Mouse (Mus musculus): ENCODE measurements around the gene Gdf7.

Gene Gdf7

DNA sequence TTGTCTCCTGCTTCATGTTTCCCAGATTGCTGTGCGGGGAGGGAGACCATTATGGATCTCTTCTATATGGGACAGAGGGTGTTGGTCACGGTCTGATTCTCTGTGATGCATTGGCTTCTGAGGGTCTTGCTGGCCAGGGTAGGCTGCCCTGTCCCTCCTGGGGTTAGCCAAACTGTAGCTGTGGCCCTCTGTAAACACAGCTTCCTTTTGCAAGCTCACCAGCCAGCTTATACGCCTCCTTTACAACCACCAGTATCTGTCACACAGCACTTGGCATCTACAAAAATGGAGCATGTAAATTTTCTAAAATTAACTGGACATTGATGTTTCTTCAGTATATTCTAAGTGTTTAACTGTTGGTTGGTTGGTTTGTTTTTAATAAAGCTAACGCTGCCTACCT lies 26.3 kb downstream of the Gdf7 start:
- no peak for TF ChIP-seq CTCF (conservative IDR thresholded peaks at IDR 0.05; ENCODE audit: low read length)
- TF ChIP-seq NANOG (IDR thresholded peaks at IDR 0.05; ENCODE audit: borderline replicate concordance, low read length) = no peak
- TF ChIP-seq POU5F1 (IDR thresholded peaks at IDR 0.05; ENCODE audit: borderline replicate concordance, low read length) = no peak
- Histone ChIP-seq H3K27me3 (ENCODE audit: insufficient read depth, low read length) (no peaks in the 10 kb centered on the region), H3K4me3 (replicated peaks; ENCODE audit: low read length) (no peak overlapping the region), H3K4me1 (replicated peaks; ENCODE audit: low read depth, low read length) (peaks cover 10% of the 10 kb centered on the region), H3K36me3 (ENCODE audit: insufficient read depth, low read length) (peaks cover 5% of the 10 kb centered on the region; the same call in 1 of the 2 replicates), H3K9me3 (ENCODE audit: low read length) (no peaks in the 10 kb centered on the region)

DNA sequence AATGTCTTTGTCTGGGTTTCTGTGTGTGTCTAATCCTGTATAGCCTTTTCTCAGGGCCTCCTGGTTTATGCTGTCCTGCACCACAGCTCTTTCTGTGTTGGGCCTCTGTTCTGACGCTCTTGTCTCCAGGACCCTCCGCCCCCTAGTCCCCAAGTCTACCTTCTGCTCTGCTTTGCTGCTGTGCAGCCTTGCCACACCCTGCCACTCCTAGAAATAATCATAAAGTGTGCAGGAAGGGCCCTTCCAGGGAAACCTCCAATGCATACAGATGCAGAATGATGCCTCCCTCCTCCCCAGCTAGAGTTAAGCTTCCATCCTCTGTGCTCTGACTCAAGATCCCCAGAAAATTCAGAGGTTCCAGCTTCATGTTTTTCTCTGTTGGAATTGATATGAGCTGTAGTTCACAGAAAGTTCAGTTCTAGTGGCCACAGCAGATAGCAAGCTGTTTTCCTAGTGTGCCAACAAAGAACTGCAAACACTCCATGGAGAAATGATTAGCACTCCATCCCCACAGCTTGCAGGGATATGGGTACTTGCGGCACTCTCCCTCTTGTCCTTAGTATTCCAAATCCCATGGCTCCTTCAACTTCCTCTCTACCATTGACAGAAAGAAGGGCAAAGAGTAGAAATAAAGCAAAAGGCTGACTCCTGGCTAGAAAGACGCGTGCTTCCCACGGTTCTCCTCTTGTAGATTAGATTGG lies 28.1 kb downstream of the Gdf7 start:
- no peak overlapping the region for H3K4me3 ChIP-seq (replicated peaks; ENCODE audit: low read length)
- H3K27me3 ChIP-seq (ENCODE audit: insufficient read depth, low read length) = no peaks in the 10 kb centered on the region
- H3K36me3 ChIP-seq (ENCODE audit: insufficient read depth, low read length) = no peaks in the 10 kb centered on the region; the same call in 1 of the 2 replicates
- no peaks in the 10 kb centered on the region for H3K9me3 ChIP-seq (ENCODE audit: low read length)
- TF ChIP-seq CTCF (conservative IDR thresholded peaks at IDR 0.05; ENCODE audit: low read length) (no peak), NANOG (IDR thresholded peaks at IDR 0.05; ENCODE audit: borderline replicate concordance, low read length) (no peak), POU5F1 (IDR thresholded peaks at IDR 0.05; ENCODE audit: borderline replicate concordance, low read length) (no peak)
- H3K4me1 ChIP-seq (replicated peaks; ENCODE audit: low read depth, low read length) = peaks cover 10% of the 10 kb centered on the region

DNA sequence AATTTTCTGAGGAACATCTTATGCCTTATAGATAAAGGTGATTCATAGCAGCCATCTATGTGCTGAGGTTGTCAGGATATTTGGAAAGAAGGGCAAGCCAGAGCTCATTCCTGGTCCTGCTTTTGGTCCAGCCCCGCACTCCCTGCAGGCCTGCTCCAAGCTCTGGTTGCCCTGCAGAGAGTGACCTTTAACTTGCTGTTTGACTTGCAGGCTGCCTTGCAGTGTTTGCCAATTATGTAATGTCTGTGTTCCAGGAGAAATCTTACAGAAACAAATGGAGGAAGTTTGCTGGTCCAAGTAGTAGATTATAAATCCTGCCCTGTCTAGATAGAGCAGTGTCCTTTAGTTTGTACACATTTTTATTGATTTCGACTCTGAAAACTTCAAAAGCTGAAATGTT lies 30.3 kb downstream of the Gdf7 start:
- no peaks in the 10 kb centered on the region for H3K9me3 ChIP-seq (ENCODE audit: low read length)
- no peak for TF ChIP-seq CTCF (conservative IDR thresholded peaks at IDR 0.05; ENCODE audit: low read length)
- no peak for TF ChIP-seq NANOG (IDR thresholded peaks at IDR 0.05; ENCODE audit: borderline replicate concordance, low read length)
- TF ChIP-seq POU5F1 (IDR thresholded peaks at IDR 0.05; ENCODE audit: borderline replicate concordance, low read length) = no peak
- H3K4me1 ChIP-seq (replicated peaks; ENCODE audit: low read depth, low read length) = peaks cover 10% of the 10 kb centered on the region
- no peak overlapping the region for H3K4me3 ChIP-seq (replicated peaks; ENCODE audit: low read length)
- no peaks in the 10 kb centered on the region for H3K27me3 ChIP-seq (ENCODE audit: insufficient read depth, low read length)
- H3K36me3 ChIP-seq (ENCODE audit: insufficient read depth, low read length) = no peaks in the 10 kb centered on the region; the same call in 1 of the 2 replicates

DNA sequence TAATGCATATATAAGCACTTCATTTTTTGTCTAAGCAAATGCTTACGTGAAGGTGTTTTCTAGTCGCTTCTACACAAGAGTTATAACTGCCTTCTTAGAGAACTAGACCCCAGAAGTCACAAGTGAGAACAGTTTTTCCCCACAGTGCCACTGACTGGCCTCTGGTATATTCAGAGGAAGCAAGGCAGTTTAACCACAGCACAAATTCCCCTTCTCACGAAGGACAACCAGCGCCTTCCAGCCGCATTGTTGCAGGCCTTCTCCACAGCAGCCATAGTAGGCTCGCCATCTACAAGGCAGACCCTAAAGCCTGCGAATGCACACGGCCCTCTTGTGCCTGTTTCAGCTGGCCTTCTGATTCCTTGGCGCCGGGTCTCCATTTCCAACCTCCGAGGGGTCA lies 32.1 kb downstream of the Gdf7 start:
- Histone ChIP-seq H3K27me3 (ENCODE audit: insufficient read depth, low read length) (no peaks in the 10 kb centered on the region), H3K4me3 (replicated peaks; ENCODE audit: low read length) (no peak overlapping the region), H3K4me1 (replicated peaks; ENCODE audit: low read depth, low read length) (peaks cover 10% of the 10 kb centered on the region), H3K36me3 (ENCODE audit: insufficient read depth, low read length) (no peaks in the 10 kb centered on the region), H3K9me3 (ENCODE audit: low read length) (no peaks in the 10 kb centered on the region)
- TF ChIP-seq CTCF (conservative IDR thresholded peaks at IDR 0.05; ENCODE audit: low read length) = no peak
- no peak for TF ChIP-seq NANOG (IDR thresholded peaks at IDR 0.05; ENCODE audit: borderline replicate concordance, low read length)
- TF ChIP-seq POU5F1 (IDR thresholded peaks at IDR 0.05; ENCODE audit: borderline replicate concordance, low read length) = no peak

DNA sequence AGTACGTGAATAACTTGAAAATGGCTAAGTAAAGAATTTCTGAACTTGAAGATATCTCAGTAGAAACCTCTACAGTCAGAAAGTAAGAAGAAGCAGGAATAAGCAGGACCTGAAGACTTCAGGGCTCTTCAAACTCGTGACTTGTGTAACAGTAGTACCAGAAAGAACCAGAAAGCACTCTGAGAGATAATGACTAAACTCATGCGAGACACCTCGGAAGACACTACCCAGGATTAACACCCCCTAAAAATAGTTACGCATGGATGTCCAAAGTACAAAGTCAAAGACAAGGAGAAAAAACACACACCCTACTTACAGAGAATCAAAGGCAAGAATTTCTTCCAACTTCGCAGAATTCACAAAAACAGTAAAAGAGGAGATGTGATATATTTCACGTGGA lies 35.4 kb downstream of the Gdf7 start:
- H3K4me1 ChIP-seq (replicated peaks; ENCODE audit: low read depth, low read length) = no peaks in the 10 kb centered on the region
- TF ChIP-seq CTCF (conservative IDR thresholded peaks at IDR 0.05; ENCODE audit: low read length) = no peak
- TF ChIP-seq NANOG (IDR thresholded peaks at IDR 0.05; ENCODE audit: borderline replicate concordance, low read length) = no peak
- no peak for TF ChIP-seq POU5F1 (IDR thresholded peaks at IDR 0.05; ENCODE audit: borderline replicate concordance, low read length)
- no peak overlapping the region for H3K4me3 ChIP-seq (replicated peaks; ENCODE audit: low read length)
- H3K36me3 ChIP-seq (ENCODE audit: insufficient read depth, low read length) = no peaks in the 10 kb centered on the region
- no peaks in the 10 kb centered on the region for H3K9me3 ChIP-seq (ENCODE audit: low read length)
- no peaks in the 10 kb centered on the region for H3K27me3 ChIP-seq (ENCODE audit: insufficient read depth, low read length)

DNA sequence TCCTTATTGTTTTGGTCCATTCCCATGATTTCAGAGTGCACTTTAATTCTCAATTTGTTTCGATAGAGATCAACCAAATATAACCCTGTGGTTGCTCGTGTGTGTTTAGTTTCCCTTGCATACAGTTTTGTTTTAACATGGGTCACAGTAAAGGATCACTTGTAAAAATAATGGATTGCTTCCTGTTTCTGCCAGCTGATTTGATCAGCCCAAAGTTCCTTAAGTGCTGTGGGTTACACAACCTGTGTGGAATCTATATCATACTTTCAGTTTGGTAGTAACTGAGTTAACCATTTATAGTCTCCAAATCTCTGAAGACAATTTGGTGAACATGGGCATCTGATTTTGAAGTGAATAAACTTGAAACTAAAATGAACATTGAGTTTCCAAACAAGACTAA lies 41.5 kb downstream of the Gdf7 start:
- H3K27me3 ChIP-seq (ENCODE audit: insufficient read depth, low read length) = no peaks in the 10 kb centered on the region
- TF ChIP-seq CTCF (conservative IDR thresholded peaks at IDR 0.05; ENCODE audit: low read length) (no peak), NANOG (IDR thresholded peaks at IDR 0.05; ENCODE audit: borderline replicate concordance, low read length) (no peak), POU5F1 (IDR thresholded peaks at IDR 0.05; ENCODE audit: borderline replicate concordance, low read length) (no peak)
- H3K4me1 ChIP-seq (replicated peaks; ENCODE audit: low read depth, low read length) = no peaks in the 10 kb centered on the region; the same call in 1 of the 2 replicates
- H3K4me3 ChIP-seq (replicated peaks; ENCODE audit: low read length) = no peak overlapping the region
- H3K9me3 ChIP-seq (ENCODE audit: low read length) = no peaks in the 10 kb centered on the region
- H3K36me3 ChIP-seq (ENCODE audit: insufficient read depth, low read length) = no peaks in the 10 kb centered on the region

Data from E14TG2a.4 (cell line).